Mouse (Mus musculus): ENCODE measurements at regions not wholly inside any gene's neighbourhood (a gene's known extent, or its start where the extent isn't known, plus 50 kb on each side); places are given as distances from the start of the nearest gene placed in this dataset.

- 81% methylated on average over 6 of the region's 7 CpGs for WGBS
- Histone ChIP-seq H3K4me1 (replicated peaks; ENCODE audit: insufficient read depth, low read length) (no peaks in the 10 kb centered on the region), H3K27me3 (ENCODE audit: insufficient read depth, low read length) (no peaks in the 10 kb centered on the region), H3K9me3 (replicated peaks; ENCODE audit: low read length) (no peaks in the 10 kb centered on the region), H3K4me3 (replicated peaks; ENCODE audit: low read depth, low read length) (no peak overlapping the region), H3K36me3 (ENCODE audit: insufficient read depth, low read length) (no peaks in the 10 kb centered on the region), H3K9ac (ENCODE audit: low read depth, low read length) (no peak overlapping the region), H3K4me2 (ENCODE audit: low read length) (no peak overlapping the region), H3K27ac (no peak overlapping the region)
- no peak for ATAC-seq (replicated peaks; ENCODE audit: low FRiP score, low read depth)
- TF ChIP-seq CTCF (IDR thresholded peaks at IDR 0.05; ENCODE audit: low read depth), result no peak
- no peak for DNase-seq (ENCODE audit: low spot score)
These were observed 72.6 kb upstream of the Bmp2k start for GRCm38 (mm10) chr5:96924736-96925429.

- Histone ChIP-seq H3K4me2 (ENCODE audit: low read length) (no peak overlapping the region), H3K27ac (no peak overlapping the region), H3K4me3 (replicated peaks; ENCODE audit: low read depth, low read length) (no peak overlapping the region), H3K9ac (ENCODE audit: low read depth, low read length) (no peak overlapping the region), H3K27me3 (ENCODE audit: insufficient read depth, low read length) (no peaks in the 10 kb centered on the region), H3K9me3 (replicated peaks; ENCODE audit: low read length) (no peaks in the 10 kb centered on the region), H3K4me1 (replicated peaks; ENCODE audit: insufficient read depth, low read length) (no peaks in the 10 kb centered on the region), H3K36me3 (ENCODE audit: insufficient read depth, low read length) (no peaks in the 10 kb centered on the region)
- 66% methylated on average over 2 of the region's 2 CpGs for WGBS
- DNase-seq (ENCODE audit: low spot score) (no peak), ATAC-seq (replicated peaks; ENCODE audit: low FRiP score, low read depth) (no peak)
- no peak for TF ChIP-seq CTCF (IDR thresholded peaks at IDR 0.05; ENCODE audit: low read depth)
These were observed 71.5 kb upstream of the Bmp2k start for GRCm38 (mm10) chr5:96925943-96926342.

- Histone ChIP-seq H3K36me3 (ENCODE audit: insufficient read depth, low read length) (no peaks in the 10 kb centered on the region), H3K27me3 (ENCODE audit: insufficient read depth, low read length) (no peaks in the 10 kb centered on the region), H3K27ac (no peak overlapping the region), H3K9me3 (replicated peaks; ENCODE audit: low read length) (no peaks in the 10 kb centered on the region), H3K4me2 (ENCODE audit: low read length) (no peak overlapping the region), H3K9ac (ENCODE audit: low read depth, low read length) (no peak overlapping the region), H3K4me1 (replicated peaks; ENCODE audit: insufficient read depth, low read length) (no peaks in the 10 kb centered on the region), H3K4me3 (replicated peaks; ENCODE audit: low read depth, low read length) (no peak overlapping the region)
- ATAC-seq (replicated peaks; ENCODE audit: low FRiP score, low read depth) (no peak), DNase-seq (ENCODE audit: low spot score) (no peak)
- no peak for TF ChIP-seq CTCF (IDR thresholded peaks at IDR 0.05; ENCODE audit: low read depth)
- WGBS, result 55% methylated on average over 2 of the region's 2 CpGs
These were observed 66.4 kb upstream of the Bmp2k start for GRCm38 (mm10) chr5:96931091-96931490.

GRCm38 (mm10) chr5:96931576-96932152 is 65.8 kb upstream of the Bmp2k start:
- H3K36me3 ChIP-seq (ENCODE audit: insufficient read depth, low read length), result no peaks in the 10 kb centered on the region
- TF ChIP-seq CTCF (IDR thresholded peaks at IDR 0.05; ENCODE audit: low read depth), result no peak
- WGBS, result 45% methylated on average over 4 of the region's 4 CpGs
- ATAC-seq (replicated peaks; ENCODE audit: low FRiP score, low read depth) (no peak), DNase-seq (ENCODE audit: low spot score) (no peak)
- H3K4me2 ChIP-seq (ENCODE audit: low read length), result no peak overlapping the region
- H3K9me3 ChIP-seq (replicated peaks; ENCODE audit: low read length), result no peaks in the 10 kb centered on the region
- no peak overlapping the region for H3K9ac ChIP-seq (ENCODE audit: low read depth, low read length)
- no peak overlapping the region for H3K27ac ChIP-seq
- no peak overlapping the region for H3K4me3 ChIP-seq (replicated peaks; ENCODE audit: low read depth, low read length)
- no peaks in the 10 kb centered on the region for H3K4me1 ChIP-seq (replicated peaks; ENCODE audit: insufficient read depth, low read length)
- H3K27me3 ChIP-seq (ENCODE audit: insufficient read depth, low read length), result no peaks in the 10 kb centered on the region

- no peaks in the 10 kb centered on the region for H3K9me3 ChIP-seq (replicated peaks; ENCODE audit: low read length)
- no peak overlapping the region for H3K27ac ChIP-seq
- no peaks in the 10 kb centered on the region for H3K36me3 ChIP-seq (ENCODE audit: insufficient read depth, low read length)
- peaks cover 5% of the 10 kb centered on the region; the same call in 1 of the 2 replicates for H3K4me1 ChIP-seq (replicated peaks; ENCODE audit: insufficient read depth, low read length)
- H3K4me2 ChIP-seq (ENCODE audit: low read length), result no peak overlapping the region
- WGBS, result 73% methylated on average over 3 of the region's 3 CpGs
- ATAC-seq (replicated peaks; ENCODE audit: low FRiP score, low read depth), result no peak
- H3K27me3 ChIP-seq (ENCODE audit: insufficient read depth, low read length), result no peaks in the 10 kb centered on the region
- H3K9ac ChIP-seq (ENCODE audit: low read depth, low read length), result no peak overlapping the region
- no peak overlapping the region for H3K4me3 ChIP-seq (replicated peaks; ENCODE audit: low read depth, low read length)
- TF ChIP-seq CTCF (IDR thresholded peaks at IDR 0.05; ENCODE audit: low read depth), result no peak
- DNase-seq (ENCODE audit: low spot score), result no peak
These were observed 61.2 kb upstream of the Bmp2k start for GRCm38 (mm10) chr5:96936239-96936638.

- H3K4me2 ChIP-seq (ENCODE audit: low read length), result no peak overlapping the region
- ATAC-seq (replicated peaks; ENCODE audit: low FRiP score, low read depth) (no peak), DNase-seq (ENCODE audit: low spot score) (no peak)
- H3K9ac ChIP-seq (ENCODE audit: low read depth, low read length), result no peak overlapping the region
- peaks cover 10% of the 10 kb centered on the region; the same call in 1 of the 2 replicates for H3K4me1 ChIP-seq (replicated peaks; ENCODE audit: insufficient read depth, low read length)
- no peak overlapping the region for H3K27ac ChIP-seq
- no peak overlapping the region for H3K4me3 ChIP-seq (replicated peaks; ENCODE audit: low read depth, low read length)
- H3K9me3 ChIP-seq (replicated peaks; ENCODE audit: low read length), result no peaks in the 10 kb centered on the region
- H3K36me3 ChIP-seq (ENCODE audit: insufficient read depth, low read length), result no peaks in the 10 kb centered on the region
- TF ChIP-seq CTCF (IDR thresholded peaks at IDR 0.05; ENCODE audit: low read depth), result no peak
- WGBS, result 87% methylated on average over 11 of the region's 11 CpGs
- no peaks in the 10 kb centered on the region for H3K27me3 ChIP-seq (ENCODE audit: insufficient read depth, low read length)
These were observed 58.8 kb upstream of the Bmp2k start for GRCm38 (mm10) chr5:96938718-96939117.

All from kidney, postnatal 0 days (tissue).